Mouse (Mus musculus): Measurements from ENCODE around the gene Uts2.
A peak's percentile ranks its signal among the peaks of the same experiment; 100 is the strongest.

Gene Uts2

GRCm38 (mm10) chr4:150996797-150997196 lies at the start of gene Uts2:
Gene Uts2, plus strand, starts transcription at chr4:150997097.
- no peak for DNase-seq (ENCODE audit: low read depth, low spot score)

- no peak for DNase-seq (ENCODE audit: low read depth, low spot score)
Observed at GRCm38 (mm10) chr4:150950972-150951371, 45.9 kb upstream of the Uts2 start.

- peak; percentile 53 for DNase-seq (ENCODE audit: low read depth, low spot score)
Observed at GRCm38 (mm10) chr4:150956369-150957105, 40.4 kb upstream of the Uts2 start.

GRCm38 (mm10) chr4:150957106-150957458 lies 39.8 kb upstream of the Uts2 start:
- DNase-seq (ENCODE audit: low read depth, low spot score), result no peak

GRCm38 (mm10) chr4:150958536-150958935 lies 38.4 kb upstream of the Uts2 start:
- DNase-seq (ENCODE audit: low read depth, low spot score), result no peak

- DNase-seq (ENCODE audit: low read depth, low spot score), result no peak
Observed at GRCm38 (mm10) chr4:150962231-150962630, 34.7 kb upstream of the Uts2 start.

- DNase-seq (ENCODE audit: low read depth, low spot score), result no peak
Observed at GRCm38 (mm10) chr4:150963711-150964110, 33.2 kb upstream of the Uts2 start.

GRCm38 (mm10) chr4:150964635-150965554 lies 32.0 kb upstream of the Uts2 start:
- peak; percentile 70 for DNase-seq (ENCODE audit: low read depth, low spot score)

GRCm38 (mm10) chr4:150965555-150965951 lies 31.3 kb upstream of the Uts2 start:
- DNase-seq (ENCODE audit: low read depth, low spot score), result no peak

- peak; percentile 51 for DNase-seq (ENCODE audit: low read depth, low spot score)
Observed at GRCm38 (mm10) chr4:150966556-150966955, 30.3 kb upstream of the Uts2 start.

GRCm38 (mm10) chr4:150968956-150969355 lies 27.9 kb upstream of the Uts2 start:
- DNase-seq (ENCODE audit: low read depth, low spot score), result no peak

GRCm38 (mm10) chr4:150973264-150973663 lies 23.6 kb upstream of the Uts2 start:
- DNase-seq (ENCODE audit: low read depth, low spot score), result no peak

- DNase-seq (ENCODE audit: low read depth, low spot score), result no peak
Observed at GRCm38 (mm10) chr4:150975145-150975544, 21.8 kb upstream of the Uts2 start.

- DNase-seq (ENCODE audit: low read depth, low spot score), result no peak
Observed at GRCm38 (mm10) chr4:150978156-150978910, 18.6 kb upstream of the Uts2 start.

GRCm38 (mm10) chr4:150979455-150979854 lies 17.4 kb upstream of the Uts2 start:
- no peak for DNase-seq (ENCODE audit: low read depth, low spot score)

- no peak for DNase-seq (ENCODE audit: low read depth, low spot score)
Observed at GRCm38 (mm10) chr4:150980153-150980552, 16.7 kb upstream of the Uts2 start.

- DNase-seq (ENCODE audit: low read depth, low spot score), result no peak
Observed at GRCm38 (mm10) chr4:150990148-150990547, 6.7 kb upstream of the Uts2 start.

GRCm38 (mm10) chr4:150998626-150999025 lies 1.7 kb downstream of the Uts2 start:
- DNase-seq (ENCODE audit: low read depth, low spot score), result no peak

GRCm38 (mm10) chr4:151001397-151001796 lies 4.5 kb downstream of the Uts2 start:
- no peak for DNase-seq (ENCODE audit: low read depth, low spot score)

- no peak for DNase-seq (ENCODE audit: low read depth, low spot score)
Observed at GRCm38 (mm10) chr4:151005656-151006318, 8.9 kb downstream of the Uts2 start.

- DNase-seq (ENCODE audit: low read depth, low spot score), result peak; percentile 8
Observed at GRCm38 (mm10) chr4:151006945-151007344, 10.0 kb downstream of the Uts2 start.

Measured in retina, postnatal 7 days (tissue).